Mouse (Mus musculus): ENCODE measurements around the gene Gosr2.
A peak's percentile ranks its signal among the peaks of the same experiment; 100 is the strongest.

The Gosr2 gene

GRCm38 (mm10) chr11:103645731-103646130 lies 52.0 kb downstream of the Gosr2 start:
- no peak for DNase-seq

DNA sequence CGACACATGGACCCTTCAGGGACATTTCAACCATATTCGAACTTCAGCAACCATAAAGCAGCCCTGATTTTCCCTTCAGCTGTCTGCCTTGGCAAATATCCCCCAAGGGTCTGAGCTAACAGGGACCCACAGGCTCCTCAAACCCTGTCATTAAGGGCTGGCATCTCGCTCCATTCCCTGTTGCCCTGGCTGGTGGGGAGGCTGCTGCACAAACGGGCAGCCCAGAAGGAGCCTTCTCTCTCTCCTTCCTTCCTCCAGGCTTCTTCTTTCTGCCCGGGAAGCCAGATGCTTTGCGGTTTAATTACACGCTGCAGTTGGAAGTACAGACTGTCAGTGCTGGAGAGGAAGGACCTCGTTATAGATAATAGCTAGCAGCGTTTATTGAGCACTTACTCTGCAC lies 54.5 kb downstream of the Gosr2 start:
- no peak for DNase-seq

GRCm38 (mm10) chr11:103639407-103639946 lies 58.2 kb downstream of the Gosr2 start:
- DNase-seq: peak; percentile 63

- no peak for DNase-seq
Measured at GRCm38 (mm10) chr11:103638790-103639189, 58.9 kb downstream of the Gosr2 start, which contains the start of gene Lyzl6. TSS of gene Lyzl6 (minus strand) at chr11:103638890.

DNA sequence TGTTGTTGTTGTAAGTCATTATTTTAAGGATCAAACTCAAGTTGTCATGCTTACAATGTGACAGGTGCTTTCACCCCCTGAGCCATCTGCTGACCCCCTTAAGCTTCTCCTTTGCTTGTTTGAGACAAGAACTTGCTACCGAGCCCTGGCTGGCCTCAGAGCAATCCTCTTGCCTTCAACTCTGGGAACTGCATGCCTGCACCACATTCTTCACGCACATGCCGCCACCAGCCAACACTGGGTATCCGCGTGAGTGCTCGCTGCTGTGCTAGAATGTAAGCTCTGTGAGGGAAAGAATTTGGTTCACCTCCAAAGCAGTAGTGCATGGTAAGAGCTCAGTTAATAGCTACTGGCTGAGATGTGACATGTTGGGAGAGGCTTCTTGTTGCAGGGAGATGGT lies 61.4 kb downstream of the Gosr2 start:
- no peak for DNase-seq

GRCm38 (mm10) chr11:103635481-103635880 lies 62.2 kb downstream of the Gosr2 start:
- no peak for DNase-seq

- DNase-seq: no peak
Measured at GRCm38 (mm10) chr11:103634806-103635205, 62.9 kb downstream of the Gosr2 start.

DNA sequence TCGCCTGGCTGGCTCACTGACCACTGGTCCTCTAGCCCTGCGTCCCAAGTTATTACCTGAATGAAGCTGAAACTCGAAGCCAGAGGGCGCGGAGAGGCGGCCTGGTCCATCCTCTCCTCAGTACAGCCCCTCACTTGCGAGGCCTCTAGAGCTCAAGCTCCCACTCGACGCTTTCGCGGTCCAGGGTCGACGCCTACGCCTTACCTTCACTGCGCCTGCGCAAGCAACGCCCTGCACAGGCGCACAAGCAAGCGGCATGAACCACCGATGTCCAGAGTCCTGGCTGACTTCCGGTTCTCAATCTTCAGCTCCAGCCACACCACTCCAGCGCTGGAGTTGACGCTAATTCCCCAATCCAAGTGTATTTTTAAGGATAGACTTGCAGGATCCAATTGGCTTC lies 70.2 kb downstream of the Gosr2 start:
- DNase-seq: no peak
